Mouse (Mus musculus) bone marrow macrophage, adult 2 months (primary cell): ENCODE measurements around the gene Nanos1.

ENCODE experiments used
- CTCF ChIP-seq: IDR thresholded peaks from 2 replicates; pipeline ENCODE4 v1.5.1; 2012; ENCODE audit warnings: low read depth, mild to moderate bottlenecking, low read length, moderate library complexity
- POLR2A ChIP-seq: IDR thresholded peaks from 2 replicates; pipeline ENCODE4 v1.6.1; 2012; ENCODE audit warnings: mild to moderate bottlenecking, low read depth, low read length, borderline replicate concordance

- TF ChIP-seq POLR2A, result no peak
- no peak for TF ChIP-seq CTCF
Measured at GRCm38 (mm10) chr19:60743767-60744547, 11.8 kb upstream of the Nanos1 start.
